12 mouse cellular contexts compared by ENCODE assay signal in the genomic region with DNA sequence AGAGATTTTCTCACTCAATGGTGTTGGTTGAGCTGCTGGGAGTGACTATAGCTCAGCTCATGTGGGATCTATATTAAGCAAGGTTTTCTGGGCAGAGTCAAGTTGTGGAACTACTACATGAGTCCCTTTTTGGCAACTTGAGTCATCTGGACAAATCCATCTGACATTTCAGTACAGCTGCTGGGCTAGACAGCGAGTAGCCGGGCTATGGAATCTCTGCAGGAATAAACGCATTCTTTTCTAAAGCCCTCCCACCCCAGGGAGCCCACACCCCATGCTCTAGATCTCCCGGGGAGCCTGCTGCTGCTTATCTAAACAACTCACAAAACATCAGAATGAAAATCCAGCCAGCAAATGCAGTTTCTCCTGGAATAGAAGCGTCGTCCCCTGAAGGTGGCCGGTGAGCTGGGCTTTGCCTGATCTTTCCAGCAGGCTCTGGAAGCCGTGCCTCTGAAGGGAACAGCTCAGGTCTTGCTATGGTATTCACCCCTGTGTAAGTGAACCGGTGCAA. TPM values are rescaled to one million over a fixed set of nuclear protein-coding genes. Genes with fewer than 3 reads are reported as not detected.
DNase-seq lines count a peak whose midpoint lies in the region; ATAC-seq lines count a peak whose summit lies in the region.
"Had no signal": no experiment of that assay in that cellular context is flagged by ENCODE, and none has a peak within 500 bp of the region (broad histone marks: within the 10 kb centered on the region; RNA-seq: fewer than 3 reads in every experiment).

A gene (minus strand): TSS at position 49 of the 511 bp plus-strand sequence.

- intact Hi-C loops in gastrocnemius, postnatal 14 days (cut with DNase I; ENCODE audit: low total_unique reads): no loop called here

- 0 out of 2 replicates have a peak within 1 kb of the TSS, but pooled peaks have one; percentile 8 for H3K4me2 ChIP-seq in lung, embryonic 16.5 days (ENCODE audit: low read depth, low read length)
- H3K4me2 ChIP-seq in heart, embryonic 14.5 days (ENCODE audit: low read length): peak within 1 kb of the TSS; percentile 64
- H3K4me2 ChIP-seq: liver, embryonic 11.5 days had no signal

- peak; percentile 41; the same call in 1 of the 2 replicates for ATAC-seq in lung, embryonic 16.5 days (ENCODE audit: low read depth)
- peak; percentile 80 for ATAC-seq in heart, embryonic 14.5 days (ENCODE audit: insufficient number of reproducible peaks, insufficient read depth, low FRiP score, low read depth)

- H3K27me3 ChIP-seq in lung, embryonic 16.5 days (ENCODE audit: control insufficient read depth, insufficient read depth, low read depth, low read length): no peaks in the 10 kb centered on the region
- no peaks in the 10 kb centered on the region for H3K27me3 ChIP-seq in heart, embryonic 14.5 days (ENCODE audit: control insufficient read depth, insufficient read depth, low read length)
- H3K27me3 ChIP-seq in midbrain, embryonic 10.5 days (ENCODE audit: low read depth, poor library complexity, severe bottlenecking): no peaks in the 10 kb centered on the region

- no peak within 1 kb of the TSS for H3K27ac ChIP-seq in lung, embryonic 16.5 days (ENCODE audit: low read length)
- peak within 1 kb of the TSS; percentile 92 to 94 for H3K27ac ChIP-seq in heart, embryonic 14.5 days (replicated peaks in 1 of 2; ENCODE audit: control insufficient read depth in 1 of 2, insufficient read depth in 1 of 2, low read depth in 2 of 2, low read length in 2 of 2)
- no peak within 1 kb of the TSS for H3K27ac ChIP-seq in midbrain, embryonic 10.5 days (replicated peaks)

- 13% methylated on average over 9 of the region's 9 CpGs for WGBS in lung, embryonic 16.5 days
- 11% methylated on average over 9 of the region's 9 CpGs for WGBS in heart, embryonic 14.5 days
- 34% methylated on average over 9 of the region's 9 CpGs for WGBS in midbrain, embryonic 10.5 days

- H3K9ac ChIP-seq in lung, embryonic 16.5 days (ENCODE audit: low read length): no peak within 1 kb of the TSS
- H3K9ac ChIP-seq in heart, embryonic 14.5 days (ENCODE audit: low read length): peak within 1 kb of the TSS; percentile 71

- H3K9me3 ChIP-seq in lung, embryonic 16.5 days (ENCODE audit: control insufficient read depth, low read length): no peaks in the 10 kb centered on the region
- no peaks in the 10 kb centered on the region for H3K9me3 ChIP-seq in heart, embryonic 14.5 days (ENCODE audit: control insufficient read depth, low read length)
- H3K9me3 ChIP-seq in midbrain, embryonic 10.5 days (replicated peaks): no peaks in the 10 kb centered on the region
- H3K9me3 ChIP-seq: G1E had no signal

- peaks cover 8% of the 10 kb centered on the region; the same call in 1 of the 2 replicates for H3K4me1 ChIP-seq in lung, embryonic 16.5 days (replicated peaks; ENCODE audit: control insufficient read depth, insufficient read depth, low read length)
- peaks cover 3 to 5% of the 10 kb centered on the region in 2 experiments; a peak in 3 of 4 replicates for H3K4me1 ChIP-seq in heart, embryonic 14.5 days (ENCODE audit: control insufficient read depth in 2 of 2, insufficient read depth in 2 of 2, low read length in 2 of 2)
- H3K4me1 ChIP-seq in midbrain, embryonic 10.5 days: no peaks in the 10 kb centered on the region

- no peaks in the 10 kb centered on the region for H3K36me3 ChIP-seq in lung, embryonic 16.5 days (ENCODE audit: control insufficient read depth, insufficient read depth, low read length)
- peaks cover 5% of the 10 kb centered on the region for H3K36me3 ChIP-seq in heart, embryonic 14.5 days (ENCODE audit: control insufficient read depth, insufficient read depth, low read length)
- H3K36me3 ChIP-seq in midbrain, embryonic 10.5 days: no peaks in the 10 kb centered on the region
- H3K36me3 ChIP-seq: G1E had no signal

- DNase-seq in lung, postnatal 25 days (ENCODE audit: low spot score): no peak
- peak; percentile 25 for DNase-seq in gastrocnemius, postnatal 14 days
- peak; percentile 87 for DNase-seq in skeletal muscle tissue, adult 2 months (ENCODE audit: low read depth, low spot score)
- no peak for DNase-seq in midbrain, embryonic 10.5 days (ENCODE audit: low spot score)
- no peak for DNase-seq in frontal cortex, postnatal 25 days (ENCODE audit: low spot score in 2 of 2)
- DNase-seq: thymus, postnatal 25 days had no signal

- no peak within 1 kb of the TSS for H3K4me3 ChIP-seq in lung, embryonic 16.5 days (ENCODE audit: low read length)
- peak within 1 kb of the TSS; percentile 45 to 52 for H3K4me3 ChIP-seq in heart, embryonic 14.5 days (ENCODE audit: control insufficient read depth in 1 of 2, insufficient read depth in 1 of 2, low read depth in 1 of 2, low read length in 2 of 2)
- no peak within 1 kb of the TSS for H3K4me3 ChIP-seq in midbrain, embryonic 10.5 days

RNA-seq across cellular contexts. Expression of the gene that starts here (rescaled TPM):
- 0.69 and 1.3 TPM in 2 replicates for polyA plus RNA-seq in lung, embryonic 16.5 days (2015; fragmentation: Nextera tagmentation; extraction: Ambion mirVana)
- 100 to 1,000 TPM; 106 to 144 TPM for total RNA-seq in gastrocnemius, postnatal 14 days (2021)
- 21.7 and 23.0 TPM in 2 replicates for polyA plus RNA-seq in heart, embryonic 14.5 days (2014; fragmentation: Nextera tagmentation; extraction: Ambion mirVana)
- polyA plus RNA-seq in midbrain, embryonic 10.5 days (2016; fragmentation: Nextera tagmentation; extraction: Ambion mirVana): not detected in 2 replicates
- total RNA-seq: monocyte, adult 5-6 weeks had no signal
- polyA plus RNA-seq: frontal cortex, adult 2 months; G1E; liver, embryonic 11.5 days had no signal

Comparison
In these comparisons a context has a peak if more than half of its experiments do, and no peak if none do; other contexts are left out.
1. H3K27ac ChIP-seq: peak in heart, embryonic 14.5 days (2 of 2); none in lung, embryonic 16.5 days (single experiment) and midbrain, embryonic 10.5 days (single experiment).
2. H3K4me3 ChIP-seq: peak in heart, embryonic 14.5 days (2 of 2); none in lung, embryonic 16.5 days (single experiment) and midbrain, embryonic 10.5 days (single experiment).
3. DNase-seq: peak in gastrocnemius, postnatal 14 days (single experiment) and skeletal muscle tissue, adult 2 months (single experiment); none in lung, postnatal 25 days (single experiment), midbrain, embryonic 10.5 days (single experiment) and frontal cortex, postnatal 25 days (0 of 2).